Mouse (Mus musculus): ENCODE measurements around the gene Top2a. TPM values are rescaled to one million over a fixed set of nuclear protein-coding genes. Genes with fewer than 3 reads are reported as not detected.
"Not testable (repeated sequence)": the region's sequence is repeated elsewhere in the genome, so short reads cannot be mapped to it uniquely, and the experiment has no call there.

Gene Top2a
- polyA plus RNA-seq, 1 experiment, result 12.1 TPM

DNA sequence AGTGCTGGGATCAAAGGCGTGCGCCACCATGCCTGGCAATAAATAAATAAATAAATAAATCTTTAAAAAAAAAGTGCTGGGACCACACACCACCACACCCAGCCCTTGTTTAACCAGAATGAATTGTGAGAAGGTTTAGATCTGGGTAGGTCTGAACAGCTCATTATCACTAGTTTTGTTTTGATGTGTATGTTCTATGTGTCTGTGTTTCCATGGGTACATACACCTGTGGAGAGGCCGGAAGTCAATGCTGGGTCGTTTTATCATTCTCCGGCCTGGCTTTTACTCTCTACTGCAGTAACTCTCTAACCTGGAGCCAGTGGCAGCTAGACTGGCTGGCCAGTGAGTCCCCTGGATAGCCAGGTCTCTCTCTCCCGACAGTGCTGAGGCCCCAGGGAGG, 33.1 kb downstream of the Top2a start:
- no peak for TF ChIP-seq GATA1 (IDR thresholded peaks at IDR 0.05; ENCODE audit: borderline replicate concordance, low read length)
- no peak for TF ChIP-seq FLI1 (IDR thresholded peaks at IDR 0.05; ENCODE audit: low read length)
- H3K4me1 ChIP-seq, result no peaks in the 10 kb centered on the region

DNA sequence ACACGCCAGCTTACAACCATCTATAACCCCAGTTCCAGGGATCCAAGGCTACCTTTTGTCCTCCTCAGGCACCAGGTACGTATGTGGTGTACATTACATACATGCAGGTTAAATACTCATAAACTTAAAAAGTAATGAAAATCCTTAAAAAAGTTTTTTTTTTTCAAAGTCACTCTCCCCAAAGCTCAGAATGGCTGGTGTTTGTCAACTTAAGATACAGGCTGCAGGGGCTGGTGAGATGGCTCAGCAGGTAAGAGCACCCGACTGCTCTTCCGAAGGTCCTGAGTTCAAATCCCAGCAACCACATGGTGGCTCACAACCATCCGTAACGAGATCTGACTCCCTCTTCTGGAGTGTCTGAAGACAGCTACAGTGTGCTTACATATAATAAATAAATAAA, 35.7 kb downstream of the Top2a start:
- Histone ChIP-seq H3K36me3 (replicated peaks; ENCODE audit: low read length) (peaks cover 45% of the 10 kb centered on the region), H3K27me3 (replicated peaks) (peaks cover 29% of the 10 kb centered on the region)
- H3K9me3 ChIP-seq; H3K4me1 ChIP-seq; H3K4me3 ChIP-seq (replicated peaks): not testable (repeated sequence)

More for the DNA sequence above, 33.1 kb downstream of the Top2a start:
- Histone ChIP-seq H3K36me3 (replicated peaks; ENCODE audit: low read length) (peaks cover 71% of the 10 kb centered on the region), H3K4me3 (replicated peaks) (no peak overlapping the region), H3K9me3 (no peaks in the 10 kb centered on the region), H3K27me3 (replicated peaks) (peaks cover 5% of the 10 kb centered on the region)

DNA sequence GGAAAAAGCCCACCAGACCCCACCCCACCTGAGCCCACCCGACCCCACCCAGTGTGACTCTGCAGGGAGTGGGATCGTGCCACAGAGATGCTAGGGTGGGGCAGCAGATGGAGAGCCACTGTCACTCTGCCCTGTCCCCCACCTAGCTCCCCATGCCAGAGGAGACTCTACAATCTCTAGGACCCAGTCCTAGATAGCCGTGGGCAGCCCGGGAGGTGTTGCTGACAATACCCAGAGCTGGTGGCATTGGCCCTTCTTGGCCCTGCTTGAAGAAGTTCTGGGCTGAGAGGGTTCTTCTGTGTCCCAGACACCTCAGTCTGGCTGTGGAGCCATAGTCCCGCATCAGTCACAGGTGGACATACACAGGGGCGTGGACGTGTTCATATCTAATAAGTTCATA, 38.4 kb downstream of the Top2a start:
- Histone ChIP-seq H3K27me3 (replicated peaks) (peaks cover 56% of the 10 kb centered on the region), H3K4me3 (replicated peaks) (no peak overlapping the region), H3K36me3 (replicated peaks; ENCODE audit: low read length) (peaks cover 21% of the 10 kb centered on the region), H3K4me1 (peaks cover 18% of the 10 kb centered on the region), H3K9me3 (no peaks in the 10 kb centered on the region)
- TF ChIP-seq FLI1 (IDR thresholded peaks at IDR 0.05; ENCODE audit: low read length) (no peak), GATA1 (IDR thresholded peaks at IDR 0.05; ENCODE audit: borderline replicate concordance, low read length) (no peak)

DNA sequence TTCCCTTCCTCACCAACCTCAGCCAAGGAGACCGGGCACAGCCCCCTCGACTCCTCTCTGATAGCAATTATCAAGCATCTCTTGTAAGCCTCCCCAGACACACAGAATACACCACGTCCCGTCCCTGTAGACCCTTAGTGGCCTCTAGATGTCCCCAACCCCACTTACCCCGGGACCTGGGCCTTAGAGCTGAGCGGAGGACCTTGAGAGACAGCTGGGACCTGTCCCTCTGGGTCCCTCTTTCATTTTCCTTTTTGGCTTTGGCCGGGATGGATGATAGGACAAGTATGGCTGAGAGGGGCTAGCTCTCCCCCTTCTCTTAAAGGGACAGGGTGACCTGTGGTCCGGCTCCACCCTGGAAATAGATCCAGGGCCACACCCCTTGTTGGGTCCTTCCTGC, 40.4 kb downstream of the Top2a start:
- peaks cover 6% of the 10 kb centered on the region for H3K36me3 ChIP-seq (replicated peaks; ENCODE audit: low read length)
- H3K4me1 ChIP-seq, result peaks cover 18% of the 10 kb centered on the region
- H3K4me3 ChIP-seq (replicated peaks), result no peak overlapping the region
- TF ChIP-seq FLI1 (IDR thresholded peaks at IDR 0.05; ENCODE audit: low read length) (no peak), GATA1 (IDR thresholded peaks at IDR 0.05; ENCODE audit: borderline replicate concordance, low read length) (no peak)
- peaks cover 74% of the 10 kb centered on the region for H3K27me3 ChIP-seq (replicated peaks)
- H3K9me3 ChIP-seq, result no peaks in the 10 kb centered on the region

DNA sequence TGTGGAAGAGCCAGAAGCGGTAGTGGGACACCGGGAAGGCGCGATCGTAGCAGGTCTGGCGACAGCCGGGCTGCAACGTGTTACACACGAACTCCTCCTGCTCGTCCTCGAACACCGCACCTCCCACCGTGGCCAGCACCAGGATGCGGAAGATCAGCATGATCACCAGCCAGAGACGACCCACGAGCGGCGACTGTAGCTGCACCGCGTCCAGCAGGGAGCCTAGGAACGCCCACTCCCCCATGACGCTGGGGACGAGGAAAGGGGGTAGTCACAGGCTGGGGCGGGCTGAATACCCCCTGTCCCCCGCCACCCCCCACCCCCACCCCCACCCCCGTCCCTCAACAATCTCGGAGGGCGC, 41.2 kb downstream of the Top2a start, which contains the start of gene Gjd3:
TSS of gene Gjd3 (minus strand) at position 244 of the 361 bp plus-strand sequence.
- peaks cover 19% of the 10 kb centered on the region for H3K4me1 ChIP-seq
- no peaks in the 10 kb centered on the region for H3K9me3 ChIP-seq
- H3K27me3 ChIP-seq (replicated peaks), result peaks cover 80% of the 10 kb centered on the region
- peak within 1 kb of the TSS; percentile 92 for H3K4me3 ChIP-seq (replicated peaks)
- H3K36me3 ChIP-seq (replicated peaks; ENCODE audit: low read length), result peaks cover 2% of the 10 kb centered on the region
- no peak for TF ChIP-seq FLI1 (IDR thresholded peaks at IDR 0.05; ENCODE audit: low read length)
- no peak for TF ChIP-seq GATA1 (IDR thresholded peaks at IDR 0.05; ENCODE audit: borderline replicate concordance, low read length)

DNA sequence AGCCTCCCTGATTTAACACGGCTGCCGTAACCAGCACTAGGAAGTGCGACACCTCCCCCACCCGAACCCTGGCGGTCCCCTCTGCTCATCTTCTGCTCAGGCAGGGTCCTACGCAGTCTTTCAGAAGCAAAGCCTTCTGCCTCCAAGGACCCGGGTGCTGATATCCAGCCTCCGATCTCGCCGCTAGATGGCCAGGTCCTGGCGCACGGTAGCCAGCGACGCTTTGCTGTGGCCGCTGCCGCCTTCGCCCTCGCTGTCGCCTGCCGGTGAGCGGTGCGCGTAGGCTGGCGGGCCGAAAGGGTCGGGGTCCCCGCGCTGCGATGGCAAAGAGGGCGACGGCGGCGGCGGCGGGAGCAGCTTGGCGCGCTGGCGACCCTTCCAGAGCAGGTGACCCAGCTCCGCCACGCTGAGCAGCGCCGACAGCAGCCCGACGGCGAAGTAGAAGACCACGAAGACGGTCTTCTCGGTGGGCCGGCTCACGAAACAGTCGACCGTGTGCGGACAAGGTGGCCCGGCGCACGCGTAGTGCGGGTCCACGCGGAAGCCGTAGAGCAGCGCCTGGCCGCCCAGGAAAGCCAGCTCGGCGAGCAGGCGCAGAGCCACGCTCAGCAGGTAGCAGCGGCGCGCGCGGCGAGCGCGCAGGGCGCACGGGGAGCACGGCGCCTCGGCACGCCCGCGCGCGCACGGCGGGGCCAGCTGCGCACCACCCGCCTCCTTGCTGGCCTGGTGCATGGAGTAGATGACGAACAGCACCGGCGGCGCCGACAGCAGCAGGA, 41.8 kb downstream of the Top2a start:
- Histone ChIP-seq H3K4me3 (replicated peaks) (peak overlapping the region; percentile 92), H3K4me1 (peaks cover 22% of the 10 kb centered on the region), H3K9me3 (no peaks in the 10 kb centered on the region), H3K27me3 (replicated peaks) (peaks cover 86% of the 10 kb centered on the region), H3K36me3 (replicated peaks; ENCODE audit: low read length) (no peaks in the 10 kb centered on the region)
- TF ChIP-seq GATA1 (IDR thresholded peaks at IDR 0.05; ENCODE audit: borderline replicate concordance, low read length), result no peak
- no peak for TF ChIP-seq FLI1 (IDR thresholded peaks at IDR 0.05; ENCODE audit: low read length)

DNA sequence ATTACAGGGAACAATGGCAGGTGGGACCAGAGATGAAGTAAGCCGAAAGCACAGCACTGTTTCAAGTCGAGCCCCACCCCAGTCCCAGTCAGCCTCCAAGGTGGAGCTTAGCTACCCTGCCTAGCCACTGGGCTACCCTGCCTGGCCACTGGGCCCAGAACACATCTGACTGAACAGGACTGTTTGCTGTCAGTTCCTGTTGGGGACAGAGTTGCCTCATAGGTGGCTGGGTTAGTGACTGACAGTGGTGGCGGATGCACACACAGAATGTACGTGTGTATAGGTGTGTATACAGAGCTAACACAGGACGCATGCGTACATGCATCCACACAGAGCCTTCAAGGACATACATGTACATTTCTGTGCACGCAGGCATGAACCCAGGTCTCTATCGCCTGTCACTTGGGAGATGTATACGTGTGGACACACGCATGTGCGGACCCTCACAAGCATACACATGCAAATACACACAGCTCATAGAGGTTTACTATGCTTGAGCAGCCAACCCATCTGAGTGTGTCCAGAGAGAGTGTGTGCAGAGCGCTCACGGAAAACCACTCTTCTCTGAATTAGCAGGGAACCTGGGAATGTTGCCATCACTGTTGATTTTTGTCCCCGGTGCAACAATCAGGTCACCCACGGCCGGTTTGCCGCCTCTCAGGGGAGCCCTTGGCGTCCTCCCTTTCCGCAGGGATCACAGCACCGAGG, 42.5 kb downstream of the Top2a start:
- Histone ChIP-seq H3K36me3 (replicated peaks; ENCODE audit: low read length) (no peaks in the 10 kb centered on the region), H3K4me1 (peaks cover 22% of the 10 kb centered on the region), H3K27me3 (replicated peaks) (peaks cover 89% of the 10 kb centered on the region), H3K4me3 (replicated peaks) (peak overlapping the region; percentile 92), H3K9me3 (peaks cover 2% of the 10 kb centered on the region; the same call in 1 of the 2 replicates)
- TF ChIP-seq GATA1 (IDR thresholded peaks at IDR 0.05; ENCODE audit: borderline replicate concordance, low read length) (no peak), FLI1 (IDR thresholded peaks at IDR 0.05; ENCODE audit: low read length) (no peak)

DNA sequence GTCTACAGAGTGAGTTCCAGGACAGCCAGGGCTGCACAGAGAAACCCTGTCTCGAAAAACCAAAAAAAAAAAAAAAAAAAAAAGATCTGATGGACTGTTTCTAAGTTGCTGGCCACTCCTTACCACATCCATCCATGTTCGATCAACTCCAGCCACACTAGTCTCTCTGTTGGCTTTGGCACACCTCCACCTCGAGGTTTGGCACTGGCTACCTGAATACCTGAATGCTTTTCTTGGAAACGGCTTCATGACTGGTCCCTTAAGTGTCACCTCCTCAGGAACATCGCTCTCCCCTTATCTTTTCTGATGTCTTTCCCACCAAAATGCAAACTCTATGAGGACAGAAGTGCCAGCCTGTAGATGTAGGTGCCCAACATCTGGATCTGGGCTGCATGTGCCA, 44.6 kb downstream of the Top2a start:
- Histone ChIP-seq H3K9me3 (peaks cover 9% of the 10 kb centered on the region), H3K4me3 (replicated peaks) (no peak overlapping the region), H3K27me3 (replicated peaks) (peaks cover 84% of the 10 kb centered on the region), H3K36me3 (replicated peaks; ENCODE audit: low read length) (no peaks in the 10 kb centered on the region), H3K4me1 (peaks cover 27% of the 10 kb centered on the region)
- TF ChIP-seq GATA1 (IDR thresholded peaks at IDR 0.05; ENCODE audit: borderline replicate concordance, low read length) (no peak), FLI1 (IDR thresholded peaks at IDR 0.05; ENCODE audit: low read length) (no peak)

DNA sequence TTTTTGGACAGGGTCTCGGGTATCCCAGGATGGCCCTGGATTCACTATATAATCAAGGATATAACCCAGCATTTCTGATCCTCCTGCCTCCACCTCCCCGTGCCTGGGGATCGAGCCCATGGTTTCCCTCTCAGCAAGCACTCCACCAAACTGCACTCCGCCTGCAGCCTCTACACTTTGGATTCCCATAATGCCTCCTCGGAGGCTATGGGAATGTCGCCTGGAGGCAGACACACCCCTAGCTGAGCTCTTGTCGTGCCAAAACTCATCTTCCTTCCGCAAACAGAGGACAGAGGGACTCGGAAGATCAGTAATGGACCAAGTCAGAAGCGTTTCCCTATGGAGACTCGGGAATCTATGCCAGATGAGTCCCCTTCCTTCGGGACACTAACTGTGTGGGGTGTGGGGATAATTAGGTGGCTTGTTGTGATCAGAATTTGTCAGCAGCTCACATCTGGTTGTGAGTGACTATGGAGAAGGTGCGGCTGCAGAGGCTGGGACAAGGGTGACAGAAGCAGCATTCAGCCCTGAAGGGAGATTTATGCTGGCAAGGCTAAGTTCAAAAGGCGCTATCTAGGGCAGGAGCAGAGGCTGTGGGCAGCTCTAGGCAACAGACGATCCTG, 45.4 kb downstream of the Top2a start:
- Histone ChIP-seq H3K4me3 (replicated peaks) (no peak overlapping the region), H3K9me3 (peaks cover 9% of the 10 kb centered on the region), H3K4me1 (peaks cover 27% of the 10 kb centered on the region), H3K27me3 (replicated peaks) (peaks cover 81% of the 10 kb centered on the region), H3K36me3 (replicated peaks; ENCODE audit: low read length) (peaks cover 2% of the 10 kb centered on the region)
- TF ChIP-seq FLI1 (IDR thresholded peaks at IDR 0.05; ENCODE audit: low read length) (no peak), GATA1 (IDR thresholded peaks at IDR 0.05; ENCODE audit: borderline replicate concordance, low read length) (no peak)
